Mouse (Mus musculus) MEL (cell line): ENCODE results near the gene Adsl.

ENCODE experiments used
- MAX ChIP-seq: IDR thresholded peaks from 2 replicates; pipeline ENCODE4 v1.6.1; 2011; ENCODE audit warnings: low read length, improper control_type of control experiment
- MEF2A ChIP-seq: IDR thresholded peaks from 2 replicates; pipeline ENCODE4 v1.6.1; 2014; ENCODE audit warnings: low read depth, mild to moderate bottlenecking, inconsistent platforms, low read length, improper control_type of control experiment; ENCODE audit not compliant: poor library complexity, insufficient replicate concordance, severe bottlenecking; ENCODE audit errors: extremely low read depth
- POLR2A ChIP-seq, 2 experiments: IDR thresholded peaks; 2 replicates each; pipeline ENCODE4 v1.6.1; 2011 to 2012; ENCODE audit warnings: low read length in 2 of 2, mild to moderate bottlenecking in 2 of 2, control low read depth in 1 of 2, improper control_type of control experiment in 1 of 2, low read depth in 1 of 2, moderate library complexity in 1 of 2; ENCODE audit not compliant: control insufficient read depth in 1 of 2, insufficient read depth in 1 of 2, poor library complexity in 1 of 2

- TF ChIP-seq MAX: no peak
- no peak for TF ChIP-seq POLR2A (IDR thresholded peaks at IDR 0.05; ENCODE audit: control insufficient read depth in 1 of 2, insufficient read depth in 1 of 2, low read depth in 1 of 2, low read length in 2 of 2, poor library complexity in 1 of 2)
- TF ChIP-seq MEF2A: no peak
These were observed 46.3 kb upstream of the Adsl start for GRCm38 (mm10) chr15:80901806-80902513.
